ENCODE assay signal across 9 mouse cellular contexts in the genomic region with DNA sequence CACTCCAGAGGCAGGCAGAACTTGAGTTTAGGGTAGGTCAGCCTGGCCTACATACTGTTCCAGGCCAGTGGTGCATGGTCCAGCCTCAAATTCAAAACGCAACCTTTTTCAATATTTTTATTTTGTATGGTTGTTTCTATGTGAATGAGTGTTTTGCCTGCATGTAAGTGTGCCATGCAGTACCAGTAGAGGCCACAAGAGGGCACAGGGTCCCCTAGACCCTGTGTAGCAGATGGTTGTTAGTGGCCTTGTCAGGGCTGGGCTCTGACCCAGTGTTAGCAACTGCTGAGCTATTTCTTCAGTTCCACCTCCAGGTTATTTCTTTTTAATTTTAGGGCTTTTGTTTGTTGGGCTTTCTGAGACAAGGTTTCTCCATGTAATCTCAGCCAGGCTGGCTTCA. TPM values are rescaled to one million over a fixed set of nuclear protein-coding genes. Genes with fewer than 3 reads are reported as not detected.
DNase-seq lines count a peak whose midpoint lies in the region; ATAC-seq lines count a peak whose summit lies in the region.
"Had no signal": no experiment of that assay in that cellular context is flagged by ENCODE, and none has a peak within 500 bp of the region (broad histone marks: within the 10 kb centered on the region; RNA-seq: fewer than 3 reads in every experiment).

No protein-coding gene starts in this region.

- no peaks in the 10 kb centered on the region for H3K27me3 ChIP-seq in hindbrain, embryonic 13.5 days
- H3K27me3 ChIP-seq: limb, embryonic 15.5 days had no signal

- H3K4me3 ChIP-seq in hindbrain, embryonic 13.5 days: no peak overlapping the region
- H3K4me3 ChIP-seq: limb, embryonic 15.5 days had no signal

- 3% methylated on average over 1 of the region's 1 CpGs for WGBS in hindbrain, embryonic 13.5 days

- no peak overlapping the region for H3K27ac ChIP-seq in hindbrain, embryonic 13.5 days
- H3K27ac ChIP-seq: limb, embryonic 15.5 days had no signal

- H3K4me1 ChIP-seq in hindbrain, embryonic 13.5 days (replicated peaks): no peaks in the 10 kb centered on the region
- H3K4me1 ChIP-seq: limb, embryonic 15.5 days had no signal

- H3K9ac ChIP-seq in hindbrain, embryonic 13.5 days: no peak overlapping the region
- H3K9ac ChIP-seq: limb, embryonic 15.5 days had no signal

- H3K9me3 ChIP-seq in hindbrain, embryonic 13.5 days: no peaks in the 10 kb centered on the region
- H3K9me3 ChIP-seq: limb, embryonic 15.5 days had no signal

- peak; percentile 69; the same call in 1 of the 2 replicates for ATAC-seq in hindbrain, embryonic 13.5 days (ENCODE audit: low FRiP score)
- ATAC-seq in megakaryocyte, adult 5-6 weeks (ENCODE audit: poor library complexity, severe bottlenecking): peak; percentile 92

- peak; percentile 94 for DNase-seq in NIH3T3 (ENCODE audit: low read depth)
- peak; percentile 81 for DNase-seq in cerebellum, adult 8-10 months
- peak; percentile 27 to 79 for DNase-seq in frontal cortex, adult 2 months (ENCODE audit: extremely low spot score in 1 of 2, low spot score in 1 of 2)
- DNase-seq in layer of hippocampus, postnatal 36 days: peak; percentile 25 to 45
- peak; percentile 69 to 77 for DNase-seq in right cerebral cortex, postnatal 10 days (ENCODE audit: low spot score in 2 of 2)
- DNase-seq in urinary bladder, postnatal 10 days (ENCODE audit: low spot score): peak; percentile 30

- H3K4me2 ChIP-seq in hindbrain, embryonic 13.5 days: no peak overlapping the region
- H3K4me2 ChIP-seq: limb, embryonic 15.5 days had no signal

- peaks cover 47% of the 10 kb centered on the region for H3K36me3 ChIP-seq in hindbrain, embryonic 13.5 days

RNA-seq across cellular contexts. Expression of a gene that starts 15.1 kb away (rescaled TPM):
- polyA plus RNA-seq in frontal cortex, adult 2 months (2012; rRNA removed): 31.1 and 32.0 TPM in 2 replicates
- polyA plus RNA-seq in hindbrain, embryonic 13.5 days (2015; fragmentation: Nextera tagmentation; extraction: Ambion mirVana): 26.8 and 28.8 TPM in 2 replicates
- 10 to 100 TPM; 29.4 to 35.8 TPM for total RNA-seq in layer of hippocampus, postnatal 36 days (2021)
- 60.9 and 69.8 TPM in 2 replicates for total RNA-seq in megakaryocyte, adult 5-6 weeks (2015)
- total RNA-seq in megakaryocyte, adult 5-6 weeks (2017): 79.7 and 84.8 TPM in 2 replicates

RNA-seq across cellular contexts. Expression of a gene that starts 15.5 kb away (rescaled TPM):
- 59.1 and 61.4 TPM in 2 replicates for polyA plus RNA-seq in frontal cortex, adult 2 months (2012; rRNA removed)
- polyA plus RNA-seq in hindbrain, embryonic 13.5 days (2015; fragmentation: Nextera tagmentation; extraction: Ambion mirVana): 366 and 373 TPM in 2 replicates
- total RNA-seq in layer of hippocampus, postnatal 36 days (2021): 100 to 1,000 TPM; 123 to 129 TPM
- 174 and 182 TPM in 2 replicates for total RNA-seq in megakaryocyte, adult 5-6 weeks (2015)
- total RNA-seq in megakaryocyte, adult 5-6 weeks (2017): 86.5 and 88.9 TPM in 2 replicates

RNA-seq across cellular contexts. Expression of a gene that starts 27.3 kb away (rescaled TPM):
- polyA plus RNA-seq in frontal cortex, adult 2 months (2012; rRNA removed): 8.5 and 9.2 TPM in 2 replicates
- polyA plus RNA-seq in hindbrain, embryonic 13.5 days (2015; fragmentation: Nextera tagmentation; extraction: Ambion mirVana): 18.9 and 20.7 TPM in 2 replicates
- 1 to 10 TPM; 3.0 to 4.1 TPM for total RNA-seq in layer of hippocampus, postnatal 36 days (2021)
- 3.0 and 3.3 TPM in 2 replicates for total RNA-seq in megakaryocyte, adult 5-6 weeks (2015)
- 9.3 and 9.4 TPM in 2 replicates for total RNA-seq in megakaryocyte, adult 5-6 weeks (2017)

Comparison
In these comparisons a context has a peak if more than half of its experiments do, and no peak if none do; other contexts are left out.
1. DNase-seq: peak in every context shown above with its lines; median percentile 94 in NIH3T3; 81 in cerebellum, adult 8-10 months; 73 in right cerebral cortex, postnatal 10 days; 53 in frontal cortex, adult 2 months; 35 in layer of hippocampus, postnatal 36 days; 30 in urinary bladder, postnatal 10 days.